Mouse (Mus musculus): ENCODE data around the gene Sh3bp5.

Sh3bp5 gene

DNA sequence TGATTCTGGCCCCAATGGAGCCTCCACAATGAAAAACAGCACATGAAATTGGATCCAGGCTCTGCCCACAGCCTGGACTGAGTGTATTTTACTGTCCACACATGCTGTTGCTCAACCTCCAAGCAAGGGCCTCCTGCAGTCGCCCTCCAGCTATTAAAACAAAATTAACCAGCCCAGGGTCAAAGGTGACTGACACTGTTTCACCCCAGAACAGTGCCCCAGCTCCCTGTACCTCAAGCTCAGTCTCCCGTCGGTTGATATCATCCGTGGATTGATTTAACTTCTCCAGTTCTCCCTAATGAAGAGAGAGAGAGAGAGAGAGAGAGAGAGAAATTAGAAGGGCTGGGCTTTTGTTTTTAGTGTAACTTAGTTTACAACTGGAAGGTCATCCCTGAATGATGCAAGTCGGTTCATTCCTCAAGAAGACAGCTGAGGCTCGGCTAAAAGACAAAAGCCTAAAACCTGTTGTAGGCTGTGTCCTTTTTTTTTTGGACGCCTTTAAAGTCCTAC, 2.0 kb downstream of the Sh3bp5 start:
- DNase-seq (ENCODE audit: low spot score in 2 of 2), result no peak

DNA sequence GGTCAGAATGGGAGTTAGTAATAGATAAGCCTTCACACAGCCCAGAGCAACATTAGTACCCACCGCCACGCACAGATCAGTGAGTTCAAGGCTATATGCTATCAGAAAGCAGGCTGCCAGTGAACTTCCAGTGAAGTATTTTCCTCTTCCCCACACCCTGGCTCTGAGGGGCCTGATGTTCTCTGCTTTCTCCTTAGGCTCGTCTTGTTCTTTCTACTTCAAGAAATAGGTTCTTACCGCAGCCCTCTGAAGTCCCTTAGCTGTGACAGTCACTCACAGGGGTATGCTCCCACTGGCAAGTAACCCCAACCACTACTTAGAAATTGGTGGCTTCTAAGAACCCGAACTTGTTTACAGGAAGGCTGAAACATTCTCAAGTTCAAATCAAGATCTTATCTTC, 2.8 kb downstream of the Sh3bp5 start:
- no peak for DNase-seq (ENCODE audit: low spot score in 2 of 2)

DNA sequence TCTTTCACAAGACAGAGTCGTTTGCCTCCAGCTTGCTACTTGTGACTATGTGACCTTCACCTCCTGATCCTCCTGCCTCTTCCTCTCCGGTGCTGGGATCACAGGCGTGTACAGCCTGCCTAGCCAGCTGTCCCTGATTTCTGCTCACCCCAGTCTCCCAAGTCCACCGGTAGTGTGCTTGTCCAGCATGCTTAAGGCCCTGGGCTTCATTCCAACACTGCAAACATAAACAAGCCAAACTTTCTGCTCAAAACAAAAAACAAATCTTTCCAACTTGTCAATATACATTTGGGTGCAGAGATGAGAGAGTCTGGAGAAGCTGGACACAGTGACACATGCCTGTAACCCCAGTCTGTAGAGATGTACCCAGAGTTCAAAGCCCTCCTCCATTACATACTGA, 3.5 kb downstream of the Sh3bp5 start:
- no peak for DNase-seq (ENCODE audit: low spot score in 2 of 2)

DNA sequence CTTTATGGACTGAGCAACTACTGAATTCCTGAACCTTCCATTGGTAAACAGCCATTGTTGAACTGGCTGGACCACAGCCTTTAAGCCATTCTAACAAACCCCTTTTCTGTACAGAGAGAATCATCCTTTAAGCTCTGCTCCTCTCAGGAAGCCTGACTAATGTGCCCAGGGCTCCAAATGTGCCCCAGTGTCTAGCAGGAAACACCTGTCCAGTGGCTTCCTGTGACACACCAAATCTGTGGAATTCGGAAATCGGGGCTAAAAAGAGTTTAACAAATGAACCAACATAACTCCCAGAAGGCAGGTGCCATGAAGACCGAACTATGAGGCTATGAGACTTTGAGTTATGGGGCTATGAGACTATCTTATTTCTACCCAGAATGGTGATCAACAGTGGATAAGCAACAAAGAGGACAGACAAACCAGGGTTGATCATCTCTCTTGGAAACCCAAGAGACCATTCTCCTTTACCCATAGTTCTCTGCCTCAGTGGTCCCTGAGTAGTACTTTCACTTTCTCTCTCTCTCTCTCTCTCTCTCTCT, 4.0 kb downstream of the Sh3bp5 start:
- DNase-seq (ENCODE audit: low spot score in 2 of 2), result no peak

DNA sequence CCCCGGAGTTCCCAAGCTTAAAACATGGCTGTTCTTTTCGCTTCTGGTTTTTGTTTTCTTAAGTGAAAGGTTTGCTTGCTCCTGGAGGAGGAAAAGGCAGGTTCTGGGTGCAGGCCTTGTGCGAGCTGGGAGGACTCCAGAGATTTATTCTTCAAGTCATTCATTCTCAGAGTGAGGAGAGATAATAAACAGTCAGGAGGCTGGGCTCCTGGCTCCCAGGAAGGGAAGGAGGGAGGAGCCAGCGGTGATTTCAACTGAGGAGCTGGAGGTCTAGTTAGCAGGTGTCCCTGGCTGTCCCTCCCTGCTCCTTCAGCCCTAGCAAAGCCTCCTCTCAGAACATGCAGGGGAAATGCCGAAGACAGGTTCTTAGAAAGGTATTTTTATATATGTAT, 6.9 kb downstream of the Sh3bp5 start:
- no peak for DNase-seq (ENCODE audit: low spot score in 2 of 2)

DNA sequence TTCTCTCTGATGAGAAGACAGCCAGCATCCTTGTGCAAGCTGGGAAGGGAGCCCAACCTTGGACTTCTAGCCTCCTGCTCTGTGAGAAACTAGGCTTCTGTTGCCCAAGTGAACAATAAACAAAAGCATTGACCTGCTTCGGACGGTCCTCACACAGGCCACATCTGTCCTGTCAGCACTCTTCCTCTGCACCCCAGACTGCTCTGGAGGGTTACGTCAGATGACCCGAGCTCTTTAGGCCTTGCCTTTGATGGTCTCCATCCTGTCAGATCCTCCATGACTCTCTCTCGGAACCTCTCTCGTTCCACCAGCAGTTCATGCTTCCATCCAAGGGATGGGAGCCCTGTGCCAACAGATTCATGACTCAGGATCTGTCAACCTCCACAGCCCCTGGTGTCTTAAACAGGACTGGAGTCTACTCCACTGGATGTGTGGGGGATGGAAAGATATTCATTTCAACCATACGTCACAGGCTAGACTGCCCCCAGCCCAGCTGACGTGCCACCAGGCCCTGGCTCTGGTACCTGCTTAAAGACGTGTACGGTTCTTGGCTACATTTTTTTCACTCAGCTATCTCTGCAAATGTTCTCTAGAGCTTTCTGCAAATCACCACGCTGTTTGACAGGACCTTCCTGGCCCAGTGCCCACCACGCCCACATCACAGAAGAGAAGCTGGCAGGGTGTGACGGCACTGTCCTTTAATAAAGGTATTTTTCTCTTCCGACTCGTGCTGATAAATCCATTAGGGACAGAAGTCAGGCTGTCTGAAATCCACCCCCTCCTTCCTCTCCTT, 7.5 kb downstream of the Sh3bp5 start:
- no peak for DNase-seq (ENCODE audit: low spot score in 2 of 2)

DNA sequence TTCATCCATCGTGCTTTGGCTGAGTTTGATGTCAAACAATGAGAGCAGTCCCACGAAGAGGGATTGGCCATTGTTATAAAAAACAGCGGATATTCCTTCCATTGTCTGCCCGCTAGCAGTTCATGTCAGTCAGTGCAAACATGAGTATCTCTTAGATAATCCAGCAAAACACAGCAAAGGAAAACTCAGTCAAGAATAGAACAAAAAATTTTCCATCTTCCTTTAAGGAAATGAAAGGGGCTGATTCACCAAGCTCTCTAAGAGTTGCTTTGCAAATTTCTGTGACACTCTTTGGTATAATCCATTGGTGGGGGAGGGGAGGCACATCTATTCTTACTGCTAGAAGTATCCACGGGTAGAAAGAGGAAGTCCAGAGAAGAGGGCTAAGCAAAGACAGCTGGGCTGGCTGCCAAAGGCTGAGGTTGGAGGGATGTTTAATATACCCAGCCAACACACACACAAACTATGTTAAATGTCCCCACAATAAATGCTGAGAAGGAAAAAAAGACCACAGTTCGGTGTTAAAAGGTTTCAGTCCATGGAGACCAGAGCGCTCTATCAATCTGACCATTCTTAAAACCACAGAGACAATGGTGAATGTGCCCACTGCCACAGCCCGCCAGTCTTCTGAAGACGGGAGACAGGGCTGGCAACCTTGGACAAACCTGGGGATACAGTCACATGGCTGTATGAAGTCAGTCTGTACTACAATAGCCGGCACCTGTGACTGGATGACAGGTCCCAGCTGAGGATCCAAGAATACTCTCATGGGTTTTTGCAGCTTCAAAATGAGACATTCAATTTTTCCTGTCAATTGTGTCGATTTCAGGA, 12.7 kb downstream of the Sh3bp5 start:
- DNase-seq (ENCODE audit: low spot score in 2 of 2), result peak in 1 of 2 experiments; percentile 61

DNA sequence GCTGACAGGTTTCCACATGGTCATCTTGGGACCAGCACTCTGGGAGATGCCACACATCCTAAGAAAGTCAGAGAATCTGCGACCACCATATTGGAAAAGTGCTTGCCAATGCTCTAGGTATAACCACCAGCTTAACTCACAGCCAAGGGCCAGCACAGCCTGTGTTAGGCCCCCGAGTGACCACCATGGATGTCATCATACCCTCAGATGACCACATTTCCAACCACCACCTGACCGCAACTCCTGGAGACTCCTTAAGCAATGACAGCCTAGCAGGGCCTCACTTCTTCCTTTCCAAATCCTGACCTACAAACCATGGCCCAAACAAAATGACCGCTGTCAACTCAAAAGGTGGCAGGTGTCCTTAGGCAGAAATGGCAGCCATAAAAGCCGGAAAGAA, 13.5 kb downstream of the Sh3bp5 start:
- no peak for DNase-seq (ENCODE audit: low spot score in 2 of 2)

DNA sequence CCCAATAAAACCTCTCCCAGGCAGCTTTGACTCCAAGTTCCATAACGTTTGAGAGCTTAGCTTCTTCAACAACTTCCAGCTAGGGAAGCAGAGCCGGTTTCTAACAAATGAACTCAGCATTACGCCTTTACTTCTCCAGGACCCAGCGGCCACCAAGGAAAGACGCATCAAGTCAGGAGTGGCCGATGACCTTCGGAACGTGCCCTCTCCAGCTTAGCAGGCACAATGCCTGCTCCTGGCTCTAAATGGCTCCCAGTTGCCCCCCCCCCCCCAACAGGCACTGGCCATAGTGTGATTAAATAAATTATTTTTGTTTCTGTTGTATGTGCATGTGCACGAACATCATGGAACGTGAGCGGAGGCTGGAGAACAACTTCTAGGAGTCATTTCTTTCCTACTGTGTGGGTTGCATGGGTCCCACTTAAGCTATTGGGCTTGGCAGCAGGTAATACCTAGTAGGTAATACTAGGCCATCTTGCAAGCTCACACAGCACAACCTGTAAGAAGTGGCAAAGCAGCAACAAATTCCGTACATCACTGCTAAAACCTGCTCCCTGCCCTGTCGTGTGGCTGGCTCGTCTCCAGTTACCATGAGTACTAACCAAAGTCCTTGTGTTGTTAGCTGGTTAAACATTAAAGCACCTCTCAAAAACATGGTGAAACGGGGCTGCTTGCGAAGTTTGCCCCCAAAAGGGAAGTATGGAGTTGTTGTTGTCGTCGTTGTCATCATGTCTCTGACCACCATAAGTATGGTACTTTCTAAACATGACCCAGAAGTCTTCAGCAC, 14.2 kb downstream of the Sh3bp5 start:
- no peak for DNase-seq (ENCODE audit: low spot score in 2 of 2)

DNA sequence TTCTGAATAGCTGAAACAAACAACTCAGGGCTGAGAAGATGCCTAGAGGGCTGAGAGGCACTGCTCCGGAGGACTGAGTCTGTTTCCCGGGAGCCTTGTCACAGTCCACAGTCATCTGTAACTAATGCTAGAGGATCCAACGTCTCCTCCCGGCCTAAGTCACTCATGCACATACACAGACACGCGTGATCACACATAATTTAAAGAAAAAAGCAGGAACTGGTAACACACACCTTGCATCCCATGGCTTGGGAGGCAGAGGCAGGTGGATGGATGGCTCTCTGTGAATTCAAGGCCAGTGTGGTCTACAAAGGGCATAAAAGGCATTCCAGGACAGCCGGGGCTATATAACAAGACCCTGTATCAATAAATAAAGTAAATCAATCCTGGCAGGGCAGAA, 14.9 kb downstream of the Sh3bp5 start:
- DNase-seq (ENCODE audit: low spot score in 2 of 2), result no peak

DNA sequence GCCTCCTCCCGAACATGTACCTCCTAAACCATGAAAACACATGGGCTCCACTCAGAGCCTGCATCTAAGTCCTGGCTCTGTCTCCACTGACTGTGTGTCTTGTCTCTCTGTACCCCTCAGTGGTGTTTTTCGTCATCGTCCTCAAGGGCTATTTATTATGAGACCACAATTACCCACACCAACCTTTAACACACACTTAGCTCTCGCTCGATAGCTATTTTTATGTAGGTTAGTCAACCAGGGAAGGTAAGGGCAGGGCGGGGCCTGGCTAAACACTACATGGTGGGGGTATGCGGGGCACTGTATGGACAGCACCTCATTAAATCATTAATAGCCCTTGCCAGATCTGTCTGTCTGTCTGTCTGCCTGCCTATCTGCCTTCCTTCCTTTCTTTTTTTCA, 15.3 kb downstream of the Sh3bp5 start:
- no peak for DNase-seq (ENCODE audit: low spot score in 2 of 2)

DNA sequence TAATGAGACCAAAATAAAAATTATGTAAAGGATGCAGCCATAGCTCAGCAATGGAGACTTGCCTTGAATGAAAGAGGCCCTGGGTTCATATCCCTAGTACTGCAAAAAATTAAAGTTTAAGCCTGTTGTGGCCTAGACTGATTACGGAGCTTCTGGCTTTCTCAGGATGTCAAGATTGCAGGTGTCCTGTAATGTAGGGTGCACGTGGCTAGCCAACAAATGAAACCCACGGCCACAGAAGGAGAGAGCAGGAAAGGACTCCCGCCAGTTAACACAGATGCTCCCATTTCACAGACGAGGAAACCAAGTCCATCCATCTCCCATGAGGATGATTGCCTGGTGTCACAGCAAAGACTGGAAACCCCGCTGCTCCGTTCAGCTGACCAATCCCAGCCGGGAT, 15.7 kb downstream of the Sh3bp5 start:
- no peak for DNase-seq (ENCODE audit: low spot score in 2 of 2)

DNA sequence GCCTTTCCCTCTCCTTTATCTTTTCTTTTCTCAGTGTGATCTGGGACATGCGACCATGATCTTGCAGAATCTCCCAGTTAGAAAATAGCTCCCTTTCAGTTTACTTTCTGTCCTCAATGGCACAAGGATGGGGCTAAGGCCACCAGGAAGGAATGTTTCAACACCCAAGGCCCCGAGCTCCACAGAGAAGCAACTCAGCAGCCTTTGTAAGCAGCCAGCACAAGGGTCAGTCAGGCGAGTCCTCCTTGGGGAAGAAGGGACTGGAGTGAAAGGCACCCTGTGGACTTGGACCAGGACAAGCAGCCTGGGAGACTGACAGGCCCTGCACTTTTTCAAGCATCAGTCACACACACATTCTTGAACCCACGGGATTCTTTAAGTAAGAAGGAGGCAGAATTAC, 16.6 kb downstream of the Sh3bp5 start:
- no peak for DNase-seq (ENCODE audit: low spot score in 2 of 2)

DNA sequence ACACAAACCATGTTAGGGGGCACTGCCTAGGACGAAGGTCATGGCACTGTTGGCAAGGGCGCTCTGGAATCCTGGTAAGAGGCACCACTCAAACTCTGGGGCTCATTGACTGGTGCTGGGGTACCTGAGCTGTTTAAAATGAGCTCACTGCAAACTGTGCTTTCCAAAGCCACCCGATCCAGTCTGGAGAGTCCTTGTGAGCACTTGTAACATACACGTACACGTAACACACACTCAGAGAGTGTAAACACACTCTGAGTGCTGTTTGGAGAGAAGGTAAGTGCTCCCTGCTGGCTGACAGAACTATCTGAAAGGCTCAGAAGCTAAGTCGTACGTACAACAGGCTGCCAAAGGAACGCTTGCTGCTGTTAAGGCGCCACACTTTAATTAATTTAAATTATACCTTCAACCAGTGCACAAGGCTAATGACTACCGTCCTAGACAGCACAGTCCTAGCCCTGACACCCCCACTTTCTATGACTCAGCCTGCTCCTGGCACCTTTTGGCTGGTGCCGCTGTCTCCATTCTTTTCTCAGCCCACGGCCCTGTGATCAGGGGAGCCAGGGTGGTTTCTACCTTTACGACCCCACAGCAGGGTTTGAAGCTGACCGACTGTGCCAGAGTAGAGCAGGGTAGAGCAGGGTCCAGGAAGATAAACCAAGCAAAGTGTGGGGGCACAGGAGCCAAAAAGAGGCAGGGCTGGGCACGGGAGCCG, 18.9 kb downstream of the Sh3bp5 start:
- no peak for DNase-seq (ENCODE audit: low spot score in 2 of 2)

DNA sequence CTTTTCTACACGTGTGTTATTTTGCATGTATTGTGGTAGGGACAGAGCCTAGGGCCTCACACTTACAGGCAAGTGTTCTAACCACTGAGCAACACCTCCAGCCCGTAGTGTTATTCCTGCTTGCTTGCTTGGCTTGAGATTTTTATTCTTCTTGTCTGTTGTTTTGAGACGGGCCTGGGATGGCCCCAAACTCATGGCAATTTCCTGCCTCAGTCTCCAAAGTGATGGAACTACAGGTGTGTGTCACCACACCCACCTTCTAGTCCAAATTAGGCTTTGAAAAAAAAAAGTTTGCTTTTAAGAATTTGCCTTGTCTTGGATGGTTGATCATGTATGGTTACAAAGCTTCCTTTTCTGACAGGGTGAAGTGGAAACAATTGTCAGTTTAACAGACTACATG, 19.5 kb downstream of the Sh3bp5 start:
- no peak for DNase-seq (ENCODE audit: low spot score in 2 of 2)

DNA sequence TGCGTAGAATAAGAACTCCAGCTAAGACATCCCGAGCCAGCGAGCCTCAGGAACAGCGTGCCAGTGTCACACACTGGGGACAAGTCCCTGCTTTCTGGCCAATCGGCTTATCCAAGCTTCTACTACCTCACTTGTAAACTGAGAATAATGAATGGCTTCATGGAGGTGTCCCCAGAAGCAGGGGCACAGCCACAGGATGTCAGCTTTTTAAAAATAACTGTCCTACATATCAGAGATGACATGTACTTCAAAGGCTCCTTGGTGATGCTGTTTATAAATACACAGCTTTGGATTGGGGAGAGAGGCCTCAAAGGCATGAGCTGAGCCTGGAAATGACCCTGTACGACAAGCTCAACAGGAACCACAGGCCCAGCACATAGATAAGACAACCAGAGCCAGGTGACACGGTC, 20.9 kb downstream of the Sh3bp5 start:
- no peak for DNase-seq (ENCODE audit: low spot score in 2 of 2)

DNA sequence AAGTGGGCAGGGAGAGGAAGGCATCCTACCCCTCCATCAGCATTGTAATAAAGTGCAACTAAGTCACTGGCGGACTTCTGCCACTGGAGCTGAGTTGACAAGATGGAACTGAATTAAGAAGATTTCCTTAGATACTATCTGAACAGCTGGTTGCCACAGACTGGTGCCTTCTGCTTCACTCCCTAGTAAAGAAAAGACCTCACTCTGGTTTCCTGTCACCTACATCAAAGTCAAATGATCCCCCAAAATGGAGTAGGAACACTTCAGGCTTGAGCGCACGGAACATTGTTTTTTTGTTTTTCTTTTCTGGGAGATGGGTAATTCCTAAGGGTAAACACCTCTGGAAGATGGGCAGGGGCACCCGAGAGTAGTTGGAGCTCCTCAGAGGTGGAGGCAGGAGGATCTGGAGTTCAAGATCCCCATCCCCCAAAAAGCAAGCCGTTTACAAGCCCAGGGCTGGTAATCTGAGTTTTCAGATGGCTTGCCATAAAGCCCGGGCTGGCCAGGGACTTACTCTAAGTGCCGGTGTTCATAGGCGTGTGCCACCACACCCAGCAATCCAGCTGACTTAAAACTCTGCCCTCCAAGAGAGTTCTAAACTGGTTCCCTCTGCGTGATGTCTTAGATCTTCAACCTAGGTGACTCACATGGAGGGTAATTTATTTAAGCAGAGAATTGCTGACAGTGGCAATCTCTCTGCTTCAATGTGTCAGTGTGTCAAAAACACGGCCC, 21.5 kb downstream of the Sh3bp5 start:
- DNase-seq (ENCODE audit: low spot score in 2 of 2), result no peak

DNA sequence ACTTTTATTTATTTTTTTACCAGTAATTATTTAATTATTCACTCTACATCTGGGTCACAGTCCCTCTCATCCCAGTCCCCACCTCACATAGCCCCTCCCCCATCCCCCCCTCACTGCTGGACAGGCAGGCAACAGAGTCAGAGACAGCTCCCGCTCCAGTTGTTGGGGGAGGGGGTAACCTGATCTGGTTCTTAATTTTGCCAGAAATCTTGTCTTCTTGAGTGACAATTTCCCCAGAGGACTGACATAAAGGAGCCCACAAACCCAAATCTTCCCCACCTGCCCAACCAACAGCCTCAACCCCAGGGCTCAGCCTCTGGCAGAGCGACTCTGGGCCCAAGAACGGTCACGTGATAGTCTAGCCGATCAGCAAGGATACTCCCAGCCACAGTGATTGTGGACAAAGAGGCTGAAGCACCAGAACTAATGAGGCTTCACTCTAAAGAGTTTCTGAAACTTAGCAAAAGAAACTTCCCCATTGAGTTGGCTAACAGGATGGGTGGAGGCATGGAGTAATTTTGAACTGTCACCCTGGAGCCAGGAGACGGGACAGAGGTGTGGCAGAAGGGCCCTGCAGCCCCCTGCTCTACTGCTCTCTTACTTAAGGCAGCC, 22.3 kb downstream of the Sh3bp5 start:
- DNase-seq (ENCODE audit: low spot score in 2 of 2), result no peak

DNA sequence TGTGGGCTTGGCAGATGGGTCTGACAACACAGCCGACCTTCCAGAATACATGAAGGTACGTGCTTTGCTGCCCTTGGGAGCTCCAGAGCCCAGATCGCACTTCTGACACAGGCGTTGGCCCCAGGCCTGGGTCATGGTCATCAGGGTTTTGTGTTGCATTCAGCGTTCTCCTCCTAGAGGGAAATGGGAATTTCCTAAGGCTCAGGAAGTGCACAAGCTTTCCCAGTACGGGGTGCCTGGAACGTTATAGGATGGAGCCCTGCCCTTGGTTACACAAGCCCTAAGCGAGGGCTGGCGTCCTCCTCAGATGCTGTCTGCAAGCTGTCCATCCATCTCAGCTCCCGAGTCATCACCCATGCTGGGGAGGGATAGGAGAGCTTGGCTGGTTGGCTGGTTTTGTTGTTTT, 23.2 kb downstream of the Sh3bp5 start:
- DNase-seq (ENCODE audit: low spot score in 2 of 2), result no peak

DNA sequence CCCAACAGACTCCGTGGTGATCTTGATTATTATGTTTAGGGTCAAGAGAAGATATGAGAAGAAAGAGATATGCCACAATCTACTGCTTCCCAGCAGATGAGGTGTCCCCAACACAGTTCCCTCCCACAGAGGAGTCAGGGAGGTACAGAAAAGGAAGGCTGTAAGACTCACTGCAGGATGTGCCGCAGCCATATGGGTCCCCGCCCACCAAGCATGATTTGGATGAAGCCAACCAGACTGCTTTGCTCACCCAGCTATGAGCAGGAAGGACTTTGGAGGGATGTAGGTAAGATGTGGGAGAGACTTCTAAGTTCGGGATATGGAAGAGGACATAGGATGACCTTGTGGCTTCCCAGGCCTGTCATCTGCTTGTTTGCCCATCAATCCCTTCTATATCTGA, 25.1 kb downstream of the Sh3bp5 start:
- no peak for DNase-seq (ENCODE audit: low spot score in 2 of 2)

Data from spleen, postnatal 14 days (tissue).